Mouse (Mus musculus): ENCODE measurements around the gene Nos1. TPM values are rescaled to one million over a fixed set of nuclear protein-coding genes. Genes with fewer than 3 reads are reported as not detected.

Nos1 gene
- polyA plus RNA-seq (2014; fragmentation: Illumina TruSeq; extraction: RNeasy Lipid Tissue Mini Kit (QIAGEN cat#74804)): 0.31 TPM

GRCm38 (mm10) chr5:117780681-117781080, at the start of gene Nos1:
Gene Nos1, plus strand, starts transcription at chr5:117781032.

GRCm38 (mm10) chr5:117976657-117977500, 196.0 kb downstream of the Nos1 start, which contains the start of gene Fbxo21:
Gene Fbxo21, plus strand, starts transcription at chr5:117976730.

Other genes starting within 250 kb of the Nos1 start
- gene Fbxo21, start 195.7 kb downstream of the Nos1 start, polyA plus RNA-seq (2014; fragmentation: Illumina TruSeq; extraction: RNeasy Lipid Tissue Mini Kit (QIAGEN cat#74804)): 40.3 TPM
- gene Tesc, start 246.7 kb downstream of the Nos1 start, polyA plus RNA-seq (2014; fragmentation: Illumina TruSeq; extraction: RNeasy Lipid Tissue Mini Kit (QIAGEN cat#74804)): not detected

Data from ovary, adult 10 weeks (tissue).